Mouse (Mus musculus) right cerebral cortex, postnatal 4 days (tissue): ENCODE measurements around the gene Adamts9.

Experiments
- DNase-seq: peaks from one replicate; pipeline ENCODE4 v3.0.0-alpha.2; 2022

Adamts9 gene

DNA sequence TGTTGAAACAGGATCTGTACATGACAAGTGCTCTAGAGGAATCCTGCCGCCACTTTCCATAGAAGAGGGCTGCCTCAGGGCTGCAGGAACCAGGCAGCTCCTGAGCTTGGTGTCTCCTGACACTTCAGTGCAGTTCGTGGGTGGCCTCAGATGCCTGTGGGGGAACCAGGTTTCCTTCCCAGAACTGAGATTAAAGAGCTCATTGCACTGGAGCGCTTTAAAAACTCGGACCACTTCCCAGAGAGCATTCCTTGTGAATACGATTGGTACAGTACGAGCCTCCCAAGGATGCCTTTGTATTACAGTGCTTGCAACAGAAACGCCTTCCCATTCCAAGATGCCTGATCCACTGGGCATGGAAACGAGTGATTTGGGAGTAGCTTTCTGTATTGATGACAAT, 18.8 kb downstream of the Adamts9 start:
- no peak for DNase-seq

DNA sequence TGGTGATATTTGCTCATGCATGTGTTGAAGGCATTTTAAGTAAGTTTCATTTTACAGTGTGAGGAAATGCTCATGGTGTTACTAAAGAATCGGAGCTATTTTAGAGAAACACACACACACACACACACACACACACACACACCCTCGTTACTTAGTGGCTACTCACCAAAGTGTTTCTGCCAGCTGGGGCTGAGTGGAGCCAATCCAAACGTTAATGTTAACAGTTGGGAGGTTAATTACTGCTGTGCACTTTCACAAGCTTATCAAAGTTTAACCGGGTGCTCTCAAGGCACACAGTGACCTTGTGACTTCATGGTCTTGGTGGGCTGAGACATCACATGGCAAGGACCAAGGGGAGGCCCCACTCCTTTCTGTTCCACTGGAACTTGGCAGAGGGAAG, 21.4 kb downstream of the Adamts9 start:
- DNase-seq, result no peak

DNA sequence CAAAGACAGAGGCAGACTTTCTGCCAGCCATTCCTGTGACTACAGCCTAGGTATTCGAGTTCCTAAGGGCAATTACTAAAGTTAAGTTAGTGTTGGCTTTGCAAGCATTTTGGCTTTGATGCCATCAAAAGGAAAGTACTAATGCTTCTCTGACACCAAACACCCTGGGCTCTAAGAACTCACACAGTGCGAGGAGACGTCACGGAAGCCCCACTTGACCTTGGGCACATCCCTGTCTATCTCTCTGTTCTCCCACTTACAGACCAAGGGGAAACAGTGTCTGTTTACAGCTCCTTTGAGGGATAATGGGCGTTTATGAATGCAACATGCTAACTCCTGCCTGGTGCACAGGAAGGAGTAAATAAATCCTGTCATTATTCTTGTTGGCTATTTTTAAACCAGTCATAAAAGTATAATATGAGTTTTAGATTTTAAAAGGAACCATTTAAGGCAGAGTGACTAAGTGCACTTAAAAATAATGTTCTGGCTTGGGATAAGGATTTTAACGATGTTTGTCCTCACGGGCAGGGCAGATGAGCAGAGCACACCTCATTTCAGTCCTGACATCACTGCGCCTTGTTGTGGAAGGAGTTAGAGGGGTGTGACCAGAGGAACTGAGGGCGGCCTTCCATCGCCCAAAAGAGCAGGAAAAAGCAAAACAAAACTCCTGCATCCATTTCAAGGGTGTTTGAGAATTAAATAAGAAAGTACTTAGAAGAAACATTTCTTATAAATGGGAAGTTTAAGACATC, 22.2 kb downstream of the Adamts9 start:
- DNase-seq, result no peak

DNA sequence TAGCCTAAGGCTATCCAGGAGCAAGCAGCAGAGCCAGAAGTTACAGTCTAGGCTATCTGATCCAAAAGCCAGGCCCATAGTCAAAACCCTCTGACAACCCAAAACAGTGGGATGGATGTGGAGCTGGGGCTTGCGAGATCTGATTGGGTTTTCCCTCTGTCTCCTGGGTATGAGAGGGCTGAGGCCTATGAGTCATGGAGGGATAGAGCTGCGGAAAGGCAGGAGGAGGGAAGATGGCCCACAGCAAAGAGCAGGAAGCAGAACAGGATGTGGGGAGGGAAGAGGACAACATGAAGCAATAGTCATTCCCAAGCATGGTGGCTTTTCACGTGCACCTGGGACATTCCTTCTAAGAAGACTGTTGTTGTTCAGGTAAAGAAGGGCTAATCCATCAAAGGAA, 32.7 kb downstream of the Adamts9 start:
- no peak for DNase-seq

DNA sequence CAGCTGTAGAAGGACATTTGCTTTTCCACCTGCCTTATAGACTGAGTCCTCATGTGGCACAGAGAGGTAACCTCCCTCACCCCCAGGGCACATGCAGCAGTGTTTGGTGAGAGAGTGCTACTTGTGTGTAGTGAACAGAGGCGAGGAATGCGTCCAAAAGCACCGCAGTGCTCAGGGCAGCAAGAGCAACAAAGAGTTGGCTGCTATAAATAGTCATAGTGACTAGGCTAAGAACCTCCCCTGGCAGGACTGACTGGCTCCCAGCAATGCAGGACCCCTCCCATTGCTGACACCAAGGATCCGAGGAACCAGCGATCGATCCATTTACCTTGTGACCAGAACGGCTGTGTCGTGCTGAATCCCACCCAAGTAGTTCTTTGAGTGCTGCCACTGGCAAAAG, 33.9 kb downstream of the Adamts9 start:
- no peak for DNase-seq

DNA sequence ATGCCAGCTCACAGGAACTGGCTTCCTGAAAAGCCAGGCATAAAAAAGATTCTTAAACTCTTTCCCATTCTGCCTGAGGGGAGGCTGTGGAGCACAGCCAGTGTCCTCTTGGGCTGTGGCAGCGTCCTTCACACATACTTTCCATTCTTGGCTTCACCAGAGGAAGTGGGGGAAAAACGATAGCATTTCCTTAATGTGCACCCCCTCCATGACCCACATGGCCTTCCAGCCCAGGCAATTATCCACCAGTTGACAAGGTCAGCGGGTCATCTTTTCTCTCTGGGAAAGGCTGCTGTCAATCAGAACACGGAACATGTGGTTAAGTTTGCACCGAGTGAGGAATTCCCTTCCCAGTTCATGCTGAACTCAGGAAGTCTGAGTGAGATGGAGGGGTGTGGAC, 37.4 kb downstream of the Adamts9 start:
- DNase-seq, result no peak

DNA sequence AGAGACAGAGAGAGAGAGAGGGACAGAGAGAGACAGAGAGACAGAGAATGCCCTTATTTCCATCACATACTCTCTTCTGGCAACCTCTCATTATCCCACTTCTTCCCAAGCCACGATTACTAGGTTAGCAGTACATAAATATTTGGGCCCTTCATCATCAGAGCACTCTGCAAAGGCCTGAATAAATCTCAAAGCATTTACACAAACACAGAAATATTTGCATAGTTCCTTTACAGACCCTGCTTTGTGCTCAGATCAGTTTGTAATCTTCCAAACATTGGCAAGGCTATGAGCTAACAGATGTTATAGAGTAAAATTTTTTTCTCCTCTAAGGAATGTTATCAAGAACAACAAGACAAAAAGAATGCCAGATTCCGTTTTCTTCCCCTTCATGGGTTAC, 38.8 kb downstream of the Adamts9 start:
- DNase-seq, result no peak

DNA sequence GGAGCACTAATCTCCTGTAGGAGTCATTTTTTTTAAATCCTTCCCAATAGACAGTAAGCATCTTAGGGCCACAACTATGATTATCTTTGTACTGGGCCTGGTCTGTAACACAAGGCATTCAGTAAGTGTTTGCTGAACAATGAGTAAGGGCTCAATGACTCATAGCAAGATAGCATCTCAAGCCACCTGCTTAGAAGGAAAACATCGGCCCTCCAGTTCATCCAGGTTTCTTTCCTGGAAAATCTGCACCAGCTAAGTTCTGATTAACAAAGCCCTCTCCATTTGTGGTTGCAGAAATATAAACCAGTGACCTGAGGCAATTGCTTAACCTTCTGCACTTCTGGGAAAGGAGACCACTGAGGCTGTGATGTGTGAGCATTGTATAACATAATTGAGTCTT, 39.3 kb downstream of the Adamts9 start:
- no peak for DNase-seq

DNA sequence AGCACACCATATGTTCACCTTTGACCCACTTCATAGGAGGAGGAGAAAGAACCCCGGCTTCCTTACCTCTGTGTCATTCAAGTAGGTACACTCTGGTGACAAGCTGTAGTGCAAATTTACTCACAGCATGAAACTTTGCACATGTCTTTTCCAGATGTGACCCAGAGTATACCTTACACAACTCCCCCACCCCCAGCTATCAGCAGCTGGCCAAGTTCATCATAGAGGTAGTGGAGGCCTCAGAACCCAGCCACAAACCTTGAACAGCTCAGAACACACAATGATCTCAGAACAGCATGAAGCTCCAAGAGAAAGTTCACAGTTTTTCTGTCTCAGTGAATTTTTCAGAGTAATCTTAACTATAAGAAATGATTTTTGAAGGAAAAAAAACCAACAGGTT, 51.8 kb downstream of the Adamts9 start:
- no peak for DNase-seq

DNA sequence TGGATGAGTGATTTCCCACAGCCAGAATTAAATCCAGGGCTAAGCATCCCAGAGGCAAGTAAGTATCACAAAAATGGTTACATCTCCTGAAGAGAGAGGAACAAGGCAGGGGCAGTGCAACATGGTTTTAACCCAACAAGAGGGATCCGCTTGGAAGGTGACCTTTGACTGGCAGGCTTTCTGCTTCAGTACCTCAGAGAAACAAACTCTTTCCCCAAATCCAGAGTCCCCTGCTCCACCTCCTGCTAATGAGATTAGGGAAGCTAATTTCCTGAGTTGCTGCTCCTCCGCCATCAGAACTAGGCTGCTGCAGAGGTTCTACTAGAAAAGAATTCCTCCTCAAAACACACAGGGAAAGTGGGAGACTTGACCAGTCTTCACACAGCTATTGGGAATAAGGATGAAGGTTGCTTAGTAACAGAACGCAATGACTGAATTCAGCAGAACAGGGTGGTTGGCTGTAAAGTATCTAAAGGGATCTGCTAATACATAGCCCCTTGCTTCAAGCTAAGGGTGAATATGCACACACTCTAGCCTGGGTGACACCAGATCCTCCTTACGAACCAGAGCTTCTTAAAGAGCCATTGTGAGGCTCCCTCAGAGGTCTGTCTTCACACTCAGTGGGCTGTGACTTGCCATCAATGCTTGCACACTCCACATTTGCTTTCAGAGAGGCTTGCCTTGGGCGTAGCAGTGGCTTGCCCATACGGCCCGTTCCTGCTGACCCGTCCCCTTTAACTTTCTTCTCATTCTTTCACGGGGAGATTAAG, 60.0 kb downstream of the Adamts9 start:
- DNase-seq, result no peak

DNA sequence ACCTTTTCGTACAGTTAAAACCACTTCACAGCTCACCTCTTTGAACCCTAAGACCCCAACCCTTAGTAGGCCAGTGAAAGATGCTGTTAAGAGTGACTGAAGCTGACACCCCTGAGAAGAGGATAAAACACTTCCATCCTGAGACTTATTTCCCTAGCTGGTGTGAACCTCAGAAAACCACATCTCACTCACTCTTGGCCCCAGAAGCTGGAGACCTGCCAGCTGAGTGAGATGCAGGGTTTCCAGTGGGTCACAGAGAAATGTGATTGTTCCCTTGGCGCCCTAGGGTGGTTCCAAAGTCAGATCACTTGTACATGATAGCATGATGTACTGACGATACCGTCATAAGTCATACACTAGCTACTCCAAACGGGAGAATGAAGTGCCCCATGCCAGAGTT, 60.8 kb downstream of the Adamts9 start:
- no peak for DNase-seq

DNA sequence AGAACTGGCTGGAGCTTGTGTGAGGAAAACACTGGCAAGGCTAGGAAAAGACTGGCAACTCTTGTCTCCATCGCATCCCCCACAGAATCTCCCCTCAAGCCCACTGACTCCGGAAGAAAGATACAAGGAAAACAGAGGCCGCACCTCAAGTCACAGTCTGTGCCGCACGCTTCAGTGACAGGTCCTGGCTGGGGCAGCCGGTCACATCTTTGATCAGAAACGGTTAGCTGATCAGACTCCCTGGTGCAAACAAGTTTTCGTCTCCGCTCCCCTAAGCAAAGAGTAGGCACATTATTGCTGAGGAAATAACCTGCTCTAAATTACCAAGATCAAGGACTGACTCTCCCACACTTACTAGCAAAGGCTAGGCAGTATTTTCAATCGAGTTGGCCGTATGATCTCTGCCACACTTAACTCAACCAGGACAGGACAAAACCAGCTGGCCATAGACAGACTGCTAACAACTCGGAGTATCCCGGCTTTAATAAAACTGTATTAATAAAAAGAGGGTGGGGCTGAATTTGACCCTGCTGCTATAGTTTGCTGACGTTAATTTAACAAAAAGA, 63.5 kb downstream of the Adamts9 start:
- DNase-seq, result no peak

DNA sequence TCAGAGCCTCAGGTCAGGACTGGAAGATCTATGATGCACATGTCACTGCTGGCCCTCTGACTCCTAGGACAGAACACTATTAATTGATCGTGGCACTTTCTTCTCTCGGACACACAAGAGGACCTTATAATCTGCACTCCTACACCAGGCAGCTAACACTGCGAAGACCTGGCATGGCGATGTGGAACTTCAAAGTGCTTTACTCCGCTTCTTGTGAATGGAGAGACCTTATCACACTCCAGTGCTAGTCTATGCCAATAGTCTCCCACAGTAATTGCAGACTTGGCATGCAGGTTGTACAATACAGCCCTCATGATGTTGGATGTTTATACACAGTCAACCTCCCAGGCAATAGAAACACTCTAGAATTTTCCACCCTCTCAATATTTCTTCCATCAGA, 64.5 kb downstream of the Adamts9 start:
- DNase-seq, result no peak

DNA sequence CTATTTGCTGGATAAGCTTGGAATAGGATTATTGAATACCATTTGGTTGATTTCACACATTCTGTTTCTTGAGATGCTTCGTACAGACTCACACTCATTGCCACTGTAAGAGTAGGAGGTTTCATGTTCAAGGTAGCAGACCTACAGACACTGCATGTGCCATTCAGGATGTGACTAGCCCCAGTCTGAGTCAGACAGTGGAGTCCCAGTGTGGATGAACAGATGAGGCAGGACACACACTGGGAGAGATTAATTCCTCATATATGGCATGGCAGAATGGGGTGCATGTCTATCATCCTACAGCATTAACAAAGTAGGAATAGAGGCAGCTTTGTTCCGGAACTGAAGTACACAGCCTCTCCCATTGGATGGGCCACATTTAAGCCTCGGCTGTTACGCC, 66.1 kb downstream of the Adamts9 start:
- no peak for DNase-seq

DNA sequence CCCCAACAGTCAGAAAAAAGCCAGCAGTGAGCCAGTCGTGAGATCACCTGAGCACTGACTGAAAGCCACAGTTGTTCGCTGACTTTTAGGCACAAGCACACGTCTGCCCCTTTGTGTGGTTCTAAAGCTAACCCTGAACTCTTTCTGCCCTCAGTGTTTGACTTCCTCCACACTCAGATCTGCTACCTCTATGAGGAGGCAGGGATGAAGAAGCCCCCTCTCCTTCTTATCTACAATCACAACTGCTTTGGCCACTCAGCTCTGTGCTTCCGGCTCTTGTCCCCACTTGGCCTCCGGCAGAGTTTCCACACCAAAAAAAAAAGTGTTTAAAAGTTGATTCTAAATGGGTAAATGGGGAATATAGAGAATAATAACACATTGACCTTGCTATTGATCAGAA, 67.2 kb downstream of the Adamts9 start:
- DNase-seq, result no peak

DNA sequence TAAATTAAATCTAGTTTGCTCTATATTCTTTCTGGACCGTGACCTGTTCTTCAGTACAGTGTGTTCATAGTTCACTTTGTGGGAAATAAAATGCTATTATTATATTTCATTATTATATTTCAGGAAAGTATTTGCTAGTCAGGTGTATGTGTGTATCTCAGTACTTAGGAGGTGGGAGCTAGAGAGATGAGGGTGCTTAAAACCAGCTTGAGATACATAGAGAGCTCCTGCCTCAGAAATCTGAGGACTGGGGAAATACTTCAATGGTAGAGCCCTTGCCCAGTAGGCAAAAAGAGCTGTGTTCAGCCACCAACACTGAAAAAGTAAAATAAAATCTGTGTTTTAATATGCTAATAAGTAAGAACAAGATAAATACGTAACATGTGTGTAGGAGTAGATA, 68.0 kb downstream of the Adamts9 start:
- DNase-seq, result no peak

DNA sequence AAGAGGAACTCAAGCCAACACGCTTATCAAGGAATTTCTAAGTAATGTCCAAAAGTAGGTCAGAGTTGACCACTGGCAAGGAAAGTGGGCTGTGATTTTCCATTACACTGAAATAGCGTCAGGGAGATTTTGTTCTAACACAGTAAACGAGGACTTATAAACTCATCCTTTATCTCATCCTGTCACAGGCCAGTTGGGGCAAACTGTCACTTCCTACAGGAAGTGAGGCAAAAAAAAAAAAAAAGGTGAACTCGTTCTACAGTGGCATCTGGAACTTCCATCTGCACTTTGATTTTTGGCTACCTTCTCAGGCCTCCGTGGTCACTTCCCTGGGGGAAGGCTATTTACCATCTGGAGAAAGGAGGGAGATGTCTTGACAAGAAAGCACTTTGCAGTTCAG, 68.4 kb downstream of the Adamts9 start:
- DNase-seq, result no peak

DNA sequence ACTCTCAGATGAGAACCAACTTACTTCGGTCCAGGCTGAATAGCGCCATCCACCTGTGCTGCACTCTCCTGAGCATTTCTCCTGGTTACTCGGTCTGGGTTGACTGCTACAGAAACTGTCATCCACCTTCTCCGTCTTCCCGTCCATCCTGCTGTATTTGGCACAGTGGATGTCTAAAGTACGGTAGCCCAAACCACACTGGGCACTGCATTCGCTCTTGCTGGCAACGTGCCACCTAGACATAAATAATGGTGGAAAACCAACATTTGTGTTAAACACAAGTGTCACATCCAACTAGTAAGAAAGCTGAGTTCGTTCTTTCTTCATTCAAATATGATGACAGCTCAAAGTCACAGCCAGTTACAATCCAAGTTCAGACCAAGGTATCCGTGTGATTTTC, 70.5 kb downstream of the Adamts9 start:
- DNase-seq, result no peak

DNA sequence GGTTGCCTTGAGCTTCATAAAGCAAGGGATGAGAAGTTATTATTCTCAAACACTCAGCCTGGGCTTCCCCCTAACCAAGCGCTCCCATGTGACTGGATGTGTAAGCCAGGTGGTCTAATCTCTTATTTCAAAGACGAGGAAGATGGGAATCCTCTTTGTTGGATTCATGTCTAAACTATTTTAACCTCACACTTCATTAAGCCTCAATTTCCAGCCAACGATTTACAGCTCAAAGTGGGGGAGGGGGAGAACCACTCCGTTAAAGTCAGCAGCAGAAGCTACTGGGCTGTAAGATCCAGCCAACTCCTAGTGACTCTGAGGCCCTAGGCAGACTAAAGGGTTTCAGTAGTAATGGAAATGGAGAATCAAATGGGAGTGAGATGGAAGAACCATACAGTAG, 71.5 kb downstream of the Adamts9 start:
- no peak for DNase-seq

DNA sequence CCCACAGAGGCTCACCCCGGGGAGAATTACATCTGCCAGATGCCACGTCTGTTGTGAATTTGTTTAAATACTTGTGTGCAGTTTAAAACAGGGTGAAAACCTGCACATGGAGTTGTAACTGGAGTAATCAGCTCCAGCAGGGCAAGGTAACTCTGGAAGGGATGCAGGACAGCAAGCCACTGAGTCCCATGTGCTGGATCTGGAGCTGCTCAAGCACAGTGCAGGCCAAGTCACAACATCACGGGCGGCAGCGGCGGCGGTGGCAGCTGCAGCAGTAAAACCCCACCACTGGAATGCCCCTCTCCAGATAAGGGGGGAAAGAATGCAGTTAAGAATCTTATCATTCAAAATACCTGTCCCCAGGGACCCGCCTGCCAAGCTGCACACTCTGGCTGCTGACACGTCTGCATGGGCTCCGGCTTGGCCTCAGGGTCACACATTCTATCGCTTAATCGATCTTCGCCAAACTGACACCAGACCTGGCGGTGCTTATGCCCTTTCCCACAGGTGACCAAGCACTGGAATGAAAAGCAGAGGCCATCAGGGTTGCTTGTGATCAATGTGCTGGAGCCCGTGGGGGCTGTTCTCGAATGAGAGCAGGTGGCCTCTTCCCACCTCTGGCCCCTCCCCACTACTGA, 73.6 kb downstream of the Adamts9 start:
- no peak for DNase-seq

DNA sequence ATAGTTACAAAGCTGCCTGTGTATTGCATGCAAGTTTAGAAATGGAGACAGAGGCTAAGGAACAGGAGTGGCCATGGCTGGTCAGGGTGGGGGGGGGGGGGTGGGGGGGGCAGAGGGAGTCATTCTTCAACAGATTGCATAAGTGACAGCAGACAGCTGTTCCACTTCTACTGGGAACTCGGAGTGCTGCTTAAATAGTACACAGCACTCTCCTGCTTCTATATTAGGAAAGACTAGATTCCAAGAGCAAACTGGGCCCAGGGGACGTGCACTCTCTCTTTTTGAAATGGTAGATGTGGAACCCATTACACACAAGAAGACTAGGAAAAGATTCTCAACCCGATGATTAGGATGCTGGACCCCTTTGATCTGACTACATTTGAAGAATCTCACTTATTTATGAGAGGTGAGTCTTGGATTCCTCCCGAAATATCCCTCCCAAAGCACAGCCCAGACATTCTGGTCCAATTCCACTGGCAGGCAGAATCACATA, 74.2 kb downstream of the Adamts9 start, which contains the start of gene Gm15737:
Gm15737 (plus strand) TSS at position 269 of the 493 bp plus-strand sequence.
- no peak for DNase-seq

DNA sequence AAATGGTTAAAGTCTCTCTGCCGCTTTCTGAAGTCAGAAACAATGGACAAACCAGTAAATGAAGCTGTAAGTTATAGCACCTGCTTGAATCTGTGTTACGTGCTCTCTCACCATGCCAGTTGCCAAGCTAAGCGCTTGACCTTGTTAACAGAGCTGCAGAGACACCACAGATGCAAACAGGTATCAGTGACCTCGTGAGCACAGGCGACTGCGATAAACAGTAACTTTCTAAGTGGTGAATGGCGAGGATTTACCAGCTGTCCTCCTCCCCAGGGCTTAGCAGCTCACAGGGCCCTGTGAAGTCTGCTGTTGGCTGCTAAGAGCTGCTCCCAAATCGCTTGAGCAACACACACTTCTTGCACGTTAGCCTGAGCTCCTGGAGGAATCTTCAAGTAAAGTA, 80.7 kb downstream of the Adamts9 start:
- no peak for DNase-seq

DNA sequence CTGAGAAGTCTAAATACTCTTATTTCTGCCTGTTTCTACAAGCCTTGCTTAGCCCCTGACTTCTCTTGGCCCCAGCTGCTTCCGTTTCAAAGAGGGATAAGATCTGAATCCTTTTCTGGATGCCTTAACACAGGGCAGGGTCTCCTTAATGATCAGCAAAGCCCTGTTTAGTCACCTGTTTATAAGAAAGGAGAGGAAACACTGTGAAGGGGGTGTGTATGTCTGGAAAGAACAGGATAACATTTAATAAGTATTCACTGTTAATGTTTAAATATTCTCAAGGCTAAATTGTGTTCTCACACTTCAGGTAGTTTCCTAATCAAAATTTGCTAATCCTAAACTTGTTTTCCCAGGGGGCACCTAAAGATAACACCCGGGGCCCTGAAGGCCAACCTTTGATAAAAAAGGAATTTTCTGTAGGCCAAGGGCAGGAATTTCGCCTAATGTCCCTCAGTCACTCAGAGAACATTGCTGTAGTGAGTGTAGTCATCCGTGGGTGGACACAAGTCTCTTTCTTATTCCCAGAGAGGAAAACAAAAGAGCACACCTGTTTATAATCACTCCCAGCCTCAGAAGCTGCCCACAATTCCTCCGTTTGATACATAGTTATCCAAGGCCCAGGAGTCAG, 82.9 kb downstream of the Adamts9 start:
- DNase-seq, result no peak
